Mouse (Mus musculus): ENCODE measurements around the gene Rpl11. TPM values are rescaled to one million over a fixed set of nuclear protein-coding genes. Genes with fewer than 3 reads are reported as not detected.
"Not testable (repeated sequence)": the region's sequence is repeated elsewhere in the genome, so short reads cannot be mapped to it uniquely, and the experiment has no call there.

Gene Rpl11
- total RNA-seq, 2 experiments from 2014 or later = 262 to 295 TPM

- intact Hi-C loops (cut with DNase I) = loop anchor here (10.0 kb wide), 1 partner anchor 67 kb away; the partner anchor contains the start of gene Rpl11
- no peak for DNase-seq (ENCODE audit: extremely low spot score in 1 of 2, low spot score in 2 of 2)
These were observed 65.5 kb downstream of the Rpl11 start for GRCm38 (mm10) chr4:135987714-135988113.

GRCm38 (mm10) chr4:135986943-135987710 is 66.1 kb downstream of the Rpl11 start, which contains the start of gene Pithd1:
Gene Pithd1, minus strand, starts transcription at chr4:135987264.
- intact Hi-C loops (cut with DNase I) = loop anchor here (10.0 kb wide), 1 partner anchor 68 kb away; the partner anchor contains the start of gene Rpl11

DNA sequence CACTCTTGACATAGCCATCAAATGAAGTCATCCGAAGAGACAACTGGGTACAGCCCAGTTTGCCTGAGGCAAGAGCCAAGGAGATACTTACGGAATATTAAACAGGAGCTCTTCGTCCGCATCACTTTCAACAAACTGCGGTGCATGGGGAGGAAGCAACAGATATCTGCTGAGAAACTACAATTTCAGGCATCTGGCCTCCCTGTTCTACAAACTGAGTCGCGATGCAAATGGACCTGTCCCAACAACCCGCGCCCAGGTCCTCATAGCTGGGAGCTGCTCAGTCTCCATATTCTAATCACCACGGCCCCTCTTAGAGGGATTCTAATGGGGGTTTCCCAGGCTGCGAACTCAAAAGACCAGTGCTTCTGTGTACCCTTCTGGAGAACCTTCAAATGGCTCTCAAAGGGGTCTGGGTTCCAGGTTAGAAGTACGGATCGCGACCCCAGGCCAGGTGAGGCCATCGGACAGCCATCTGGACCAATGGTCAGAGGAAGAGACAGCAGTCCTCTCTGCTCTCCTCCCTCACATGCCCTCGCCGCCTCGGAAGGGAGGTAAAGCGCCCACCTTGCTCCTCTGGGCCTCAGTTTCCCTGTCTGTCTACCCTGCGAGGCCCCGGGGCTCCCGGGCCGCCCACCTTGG is 66.8 kb downstream of the Rpl11 start:
- intact Hi-C loops (cut with DNase I) = loop anchor here (10.0 kb wide), 1 partner anchor 68 kb away; the partner anchor contains the start of gene Rpl11
- DNase-seq (ENCODE audit: extremely low spot score in 1 of 2, low spot score in 2 of 2) = no peak

More at GRCm38 (mm10) chr4:135986943-135987710, 66.1 kb downstream of the Rpl11 start, which contains the start of gene Pithd1:
- DNase-seq (ENCODE audit: extremely low spot score in 1 of 2, low spot score in 2 of 2) = peak; percentile 87 to 94

GRCm38 (mm10) chr4:135985769-135986168 is 67.5 kb downstream of the Rpl11 start:
- intact Hi-C loops (cut with DNase I) = loop anchor here (10.0 kb wide), 1 partner anchor 69 kb away; the partner anchor contains the start of gene Rpl11
- no peak for DNase-seq (ENCODE audit: extremely low spot score in 1 of 2, low spot score in 2 of 2)

- intact Hi-C loops (cut with DNase I) = loop anchor here (10.0 kb wide), 1 partner anchor 70 kb away; the partner anchor contains the start of gene Rpl11
- no peak for DNase-seq (ENCODE audit: extremely low spot score in 1 of 2, low spot score in 2 of 2)
These were observed 68.0 kb downstream of the Rpl11 start for GRCm38 (mm10) chr4:135985193-135985592.

DNA sequence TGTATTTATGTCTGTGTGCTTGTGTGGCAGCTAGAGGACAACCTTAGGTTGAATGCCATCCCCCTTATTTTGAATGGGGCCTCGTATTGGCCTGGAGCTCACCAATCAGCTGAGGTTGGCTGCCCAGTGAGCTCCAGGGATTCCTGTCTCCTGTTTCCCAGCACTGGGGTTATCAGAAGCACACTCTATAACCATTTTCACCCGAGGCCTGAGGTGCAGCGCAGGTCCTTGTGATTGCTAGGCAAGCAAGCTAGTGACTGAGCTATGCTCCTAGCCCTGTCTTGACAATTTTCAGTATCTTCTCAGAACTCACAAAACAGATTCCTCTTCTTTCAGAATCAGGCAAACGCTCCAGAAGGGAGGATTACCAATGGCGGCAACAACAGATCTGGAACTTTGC is 68.7 kb downstream of the Rpl11 start:
- DNase-seq (ENCODE audit: extremely low spot score in 1 of 2, low spot score in 2 of 2) = no peak
- intact Hi-C loops (cut with DNase I) = loop anchor here (10.0 kb wide), 1 partner anchor 70 kb away; the partner anchor contains the start of gene Rpl11

GRCm38 (mm10) chr4:135981524-135982063 is 71.6 kb downstream of the Rpl11 start:
- intact Hi-C loops (cut with DNase I) = loop anchor here (10.0 kb wide), 1 partner anchor 73 kb away; the partner anchor contains the start of gene Rpl11
- DNase-seq (ENCODE audit: extremely low spot score in 1 of 2, low spot score in 2 of 2) = peak; percentile 59 to 63

DNA sequence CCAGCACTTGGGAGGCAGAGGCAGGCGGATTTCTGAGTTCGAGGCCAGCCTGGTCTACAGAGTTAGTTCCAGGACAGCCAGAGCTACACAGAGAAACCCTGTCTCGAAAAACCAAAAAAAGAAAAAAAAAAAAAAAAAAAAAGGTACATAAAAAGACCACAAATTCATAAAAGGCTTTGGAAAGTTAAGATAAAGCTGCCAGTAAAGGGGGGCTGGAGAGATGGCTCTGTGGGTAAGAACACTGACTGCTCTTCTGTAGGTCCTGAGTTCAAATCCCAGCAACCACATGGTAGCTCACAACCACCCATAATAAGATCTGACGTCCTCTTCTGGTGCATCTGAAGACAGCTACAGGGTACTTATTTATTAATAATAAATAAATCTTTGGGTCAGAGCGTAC is 73.0 kb downstream of the Rpl11 start:
- DNase-seq (ENCODE audit: extremely low spot score in 1 of 2, low spot score in 2 of 2) = not testable (repeated sequence)
- intact Hi-C loops (cut with DNase I) = loop anchor here (10.0 kb wide), 1 partner anchor 75 kb away; the partner anchor contains the start of gene Rpl11

Other genes with a start within 250 kb of the Rpl11 start
- gene Srsf10, start 197.7 kb downstream of the Rpl11 start, total RNA-seq (2021) = 10 to 100 TPM; 70.1 to 74.8 TPM
- 10 to 100 TPM; 47.1 to 47.9 TPM for gene Pnrc2, start 179.6 kb downstream of the Rpl11 start, total RNA-seq (2021)
- under 1 TPM in 1 of 2 experiments, not detected in 1; 0.11 TPM for gene Cnr2, start 158.0 kb downstream of the Rpl11 start, total RNA-seq (2021)
- 10 to 100 TPM; 46.8 to 47.9 TPM for gene Fuca1, start 132.7 kb downstream of the Rpl11 start, total RNA-seq (2021)
- 10 to 100 TPM; 30.5 to 31.9 TPM for gene Hmgcl, start 107.0 kb downstream of the Rpl11 start, total RNA-seq (2021)
- 10 to 100 TPM; 28.0 to 29.7 TPM for gene Gale, start 89.7 kb downstream of the Rpl11 start, total RNA-seq (2021)
- 10 to 100 TPM; 94.0 to 95.0 TPM for gene Lypla2, start 80.8 kb downstream of the Rpl11 start, total RNA-seq (2021)
- 10 to 100 TPM; 58.4 to 63.8 TPM for gene Pithd1, start 66.2 kb downstream of the Rpl11 start, total RNA-seq (2021)
- 10 to 100 TPM; 30.1 to 32.3 TPM for gene Eloa, start 31.7 kb downstream of the Rpl11 start, total RNA-seq (2021)
- gene Id3, start 90.1 kb upstream of the Rpl11 start, total RNA-seq (2021) = 10 to 100 TPM; 37.3 to 54.8 TPM
- gene E2f2, start 119.0 kb upstream of the Rpl11 start, total RNA-seq (2021) = 1 to 10 TPM in 1 of 2 experiments, under 1 TPM in 1; 0.97 to 1.9 TPM
- 1 to 10 TPM; 3.5 to 4.4 TPM for gene Asap3, start 152.9 kb upstream of the Rpl11 start, total RNA-seq (2021)
- gene Tcea3, start 194.3 kb upstream of the Rpl11 start, total RNA-seq (2021) = 1 to 10 TPM in 1 of 2 experiments, under 1 TPM in 1; 0.51 to 1.0 TPM
- 100 to 1,000 TPM; 115 to 116 TPM for gene Zfp46, start 231.3 kb upstream of the Rpl11 start, total RNA-seq (2021)

Measured in left cerebral cortex, postnatal 10 days (tissue).